ENCODE assay signal across 27 mouse cellular contexts in the genomic region with DNA sequence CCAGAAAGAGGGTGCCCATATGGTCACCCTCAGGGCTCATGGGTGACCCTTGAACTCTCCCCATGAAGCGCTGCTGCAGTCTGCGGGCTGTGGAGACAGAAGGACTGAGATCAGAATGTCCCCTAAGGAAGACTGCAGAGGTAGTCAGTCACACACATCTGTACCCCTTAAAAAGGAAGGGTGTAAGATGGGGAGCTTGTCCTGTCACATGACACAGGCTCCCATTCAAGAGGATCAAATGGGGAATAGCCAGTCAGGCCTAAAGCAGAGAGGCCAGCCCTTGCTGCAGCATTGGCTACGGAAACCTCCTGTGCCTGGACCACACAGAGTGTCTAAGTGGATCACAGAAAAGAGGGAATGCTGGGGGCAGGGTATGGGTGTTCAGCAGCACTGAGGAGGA. TPM values are rescaled to one million over a fixed set of nuclear protein-coding genes. Genes with fewer than 3 reads are reported as not detected.
DNase-seq lines count a peak whose midpoint lies in the region; ATAC-seq and TF ChIP-seq lines count a peak whose summit lies in the region.
"Had no signal": no experiment of that assay in that cellular context is flagged by ENCODE, and none has a peak within 500 bp of the region (broad histone marks: within the 10 kb centered on the region; RNA-seq: fewer than 3 reads in every experiment).

No protein-coding gene starts in this region.

- no peaks in the 10 kb centered on the region for H3K27me3 ChIP-seq in forebrain, embryonic 10.5 days (ENCODE audit: poor library complexity, severe bottlenecking)
- H3K27me3 ChIP-seq in forebrain, embryonic 14.5 days (replicated peaks; ENCODE audit: control insufficient read depth, insufficient read depth, low read length), result no peaks in the 10 kb centered on the region
- no peaks in the 10 kb centered on the region for H3K27me3 ChIP-seq in liver, embryonic 15.5 days
- H3K27me3 ChIP-seq in stomach, embryonic 14.5 days (ENCODE audit: control insufficient read depth, insufficient read depth, low read length), result no peaks in the 10 kb centered on the region
- H3K27me3 ChIP-seq in stomach, postnatal 0 days (ENCODE audit: control insufficient read depth, insufficient read depth, low read length), result no peaks in the 10 kb centered on the region
- H3K27me3 ChIP-seq: embryonic facial prominence, embryonic 15.5 days; limb, embryonic 13.5 days; liver, embryonic 13.5 days; lung, embryonic 15.5 days; midbrain, embryonic 12.5 days had no signal

- 65% methylated on average over 3 of the region's 3 CpGs for WGBS in forebrain, embryonic 10.5 days
- 68% methylated on average over 3 of the region's 3 CpGs for WGBS in forebrain, embryonic 14.5 days
- 59% methylated on average over 3 of the region's 3 CpGs for WGBS in liver, embryonic 15.5 days (ENCODE audit: insufficient replicate concordance)
- WGBS in stomach, embryonic 14.5 days, result 60% methylated on average over 3 of the region's 3 CpGs
- 82% methylated on average over 3 of the region's 3 CpGs for WGBS in stomach, postnatal 0 days

- no peaks in the 10 kb centered on the region for H3K9me3 ChIP-seq in forebrain, embryonic 10.5 days
- no peaks in the 10 kb centered on the region for H3K9me3 ChIP-seq in forebrain, embryonic 14.5 days (replicated peaks; ENCODE audit: control insufficient read depth, low read length)
- H3K9me3 ChIP-seq in liver, embryonic 15.5 days (replicated peaks), result no peaks in the 10 kb centered on the region
- no peaks in the 10 kb centered on the region for H3K9me3 ChIP-seq in stomach, embryonic 14.5 days (ENCODE audit: control insufficient read depth, low read depth, low read length)
- no peaks in the 10 kb centered on the region for H3K9me3 ChIP-seq in stomach, postnatal 0 days (ENCODE audit: control insufficient read depth, low read length)
- H3K9me3 ChIP-seq: embryonic facial prominence, embryonic 15.5 days; liver, embryonic 13.5 days; lung, embryonic 15.5 days; midbrain, embryonic 12.5 days had no signal

- H3K9ac ChIP-seq in forebrain, embryonic 14.5 days (ENCODE audit: low read length), result no peak overlapping the region; the same call in 1 of the 2 replicates
- H3K9ac ChIP-seq in liver, embryonic 15.5 days, result no peak overlapping the region
- no peak overlapping the region for H3K9ac ChIP-seq in stomach, embryonic 14.5 days (replicated peaks; ENCODE audit: low read depth, low read length)
- H3K9ac ChIP-seq in stomach, postnatal 0 days (ENCODE audit: low read length), result no peak overlapping the region
- H3K9ac ChIP-seq: embryonic facial prominence, embryonic 15.5 days; heart, embryonic 12.5 days; limb, embryonic 13.5 days; liver, embryonic 13.5 days; lung, embryonic 15.5 days; midbrain, embryonic 12.5 days had no signal

- H3K4me2 ChIP-seq in forebrain, embryonic 14.5 days (ENCODE audit: low read length), result no peak overlapping the region
- no peak overlapping the region for H3K4me2 ChIP-seq in liver, embryonic 15.5 days
- no peak overlapping the region for H3K4me2 ChIP-seq in stomach, embryonic 14.5 days (replicated peaks; ENCODE audit: low read depth, low read length)
- H3K4me2 ChIP-seq in stomach, postnatal 0 days (replicated peaks; ENCODE audit: low read depth), result no peak overlapping the region
- H3K4me2 ChIP-seq: embryonic facial prominence, embryonic 15.5 days; heart, embryonic 12.5 days; limb, embryonic 13.5 days; liver, embryonic 13.5 days; lung, embryonic 15.5 days; midbrain, embryonic 12.5 days had no signal

- no peak for DNase-seq in forebrain, embryonic 10.5 days (ENCODE audit: extremely low spot score, low spot score)
- DNase-seq in forebrain, embryonic 14.5 days (ENCODE audit: low spot score), result no peak
- no peak for DNase-seq in liver
- no peak for DNase-seq in stomach, postnatal 0 days (ENCODE audit: low spot score)
- DNase-seq in retina, embryonic 14.5 days (ENCODE audit: low spot score), result no peak
- DNase-seq: adrenal gland, postnatal 14 days; cerebellum, adult 11 months; cerebellum, adult 9-11 months; gastrocnemius, postnatal 10 days; heart, postnatal 10 days; kidney, adult 8-10 months; kidney, postnatal 25 days; liver, embryonic 13.5 days; right cerebral cortex, adult 18-20 months; right cerebral cortex, postnatal 4 days; thymus, adult 2 months; thymus, postnatal 4 days had no signal

- no peak overlapping the region for H3K4me3 ChIP-seq in forebrain, embryonic 10.5 days
- no peak overlapping the region for H3K4me3 ChIP-seq in forebrain, embryonic 14.5 days (ENCODE audit: low read depth, low read length)
- H3K4me3 ChIP-seq in liver, embryonic 15.5 days (replicated peaks), result no peak overlapping the region
- no peak overlapping the region for H3K4me3 ChIP-seq in stomach, embryonic 14.5 days (ENCODE audit: low read depth, low read length)
- H3K4me3 ChIP-seq in stomach, postnatal 0 days (ENCODE audit: low read depth, low read length), result no peak overlapping the region
- H3K4me3 ChIP-seq: embryonic facial prominence, embryonic 15.5 days; heart, embryonic 12.5 days; hindbrain, embryonic 10.5 days; limb, embryonic 13.5 days; liver, embryonic 13.5 days; lung, embryonic 15.5 days; midbrain, embryonic 12.5 days had no signal

- no peak for TF ChIP-seq CTCF in stomach, postnatal 0 days (IDR thresholded peaks at IDR 0.05; ENCODE audit: low read depth)

- peaks cover 60% of the 10 kb centered on the region for H3K4me1 ChIP-seq in forebrain, embryonic 10.5 days
- no peaks in the 10 kb centered on the region for H3K4me1 ChIP-seq in forebrain, embryonic 14.5 days (ENCODE audit: control insufficient read depth, insufficient read depth, low read length)
- H3K4me1 ChIP-seq in liver, embryonic 15.5 days (replicated peaks), result peaks cover 7% of the 10 kb centered on the region; the same call in 1 of the 2 replicates
- peaks cover 16% of the 10 kb centered on the region for H3K4me1 ChIP-seq in stomach, embryonic 14.5 days (ENCODE audit: control insufficient read depth, insufficient read depth, low read length)
- no peaks in the 10 kb centered on the region for H3K4me1 ChIP-seq in stomach, postnatal 0 days (replicated peaks; ENCODE audit: control insufficient read depth, insufficient read depth)

- TF ChIP-seq EP300 in stomach, postnatal 0 days (optimal IDR thresholded peaks at IDR 0.05), result no peak

- H3K36me3 ChIP-seq in forebrain, embryonic 10.5 days (replicated peaks), result no peaks in the 10 kb centered on the region
- H3K36me3 ChIP-seq in forebrain, embryonic 14.5 days (ENCODE audit: control insufficient read depth, insufficient read depth, low read length), result no peaks in the 10 kb centered on the region
- H3K36me3 ChIP-seq in liver, embryonic 15.5 days (replicated peaks), result no peaks in the 10 kb centered on the region
- no peaks in the 10 kb centered on the region for H3K36me3 ChIP-seq in stomach, embryonic 14.5 days (ENCODE audit: control insufficient read depth, insufficient read depth, low read length)
- H3K36me3 ChIP-seq in stomach, postnatal 0 days (ENCODE audit: control insufficient read depth, insufficient read depth, low read length), result no peaks in the 10 kb centered on the region
- H3K36me3 ChIP-seq: embryonic facial prominence, embryonic 15.5 days; heart, embryonic 12.5 days; hindbrain, embryonic 10.5 days; limb, embryonic 13.5 days; liver, embryonic 13.5 days; lung, embryonic 15.5 days; midbrain, embryonic 12.5 days had no signal

- H3K27ac ChIP-seq in forebrain, embryonic 10.5 days, result peak overlapping the region; percentile 56; the same call in 1 of the 2 replicates
- H3K27ac ChIP-seq in forebrain, embryonic 14.5 days (ENCODE audit: low read depth, low read length), result no peak overlapping the region
- H3K27ac ChIP-seq in liver, embryonic 15.5 days (replicated peaks), result 0 out of 2 replicates have a peak overlapping the region, but pooled peaks have one; percentile 6
- peak overlapping the region; percentile 33; the same call in 1 of the 2 replicates for H3K27ac ChIP-seq in stomach, embryonic 14.5 days (ENCODE audit: low read length)
- H3K27ac ChIP-seq in stomach, postnatal 0 days (replicated peaks), result no peak overlapping the region
- H3K27ac ChIP-seq: limb, embryonic 13.5 days; liver, embryonic 13.5 days; lung, embryonic 15.5 days; midbrain, embryonic 12.5 days had no signal

- ATAC-seq in forebrain, embryonic 14.5 days, result no peak
- no peak for ATAC-seq in liver, embryonic 15.5 days (ENCODE audit: insufficient read depth)
- ATAC-seq in stomach, embryonic 14.5 days (ENCODE audit: insufficient number of reproducible peaks, insufficient read depth, low FRiP score, low read depth), result no peak
- ATAC-seq in stomach, postnatal 0 days (ENCODE audit: low FRiP score, low TSS enrichment), result no peak
- ATAC-seq: CD4-positive, CD25-positive, alpha-beta regulatory T cell, adult 4 months; forebrain, embryonic 16.5 days had no signal

RNA-seq across cellular contexts. Expression of a gene that starts 13.5 kb away (rescaled TPM):
- 1.5 and 1.8 TPM in 2 replicates for polyA plus RNA-seq in forebrain, embryonic 10.5 days (2016; fragmentation: Nextera tagmentation; extraction: Ambion mirVana)
- polyA plus RNA-seq in forebrain, embryonic 14.5 days (2014; fragmentation: Nextera tagmentation; extraction: Ambion mirVana), result 10.9 and 18.3 TPM in 2 replicates
- 0.59 and 0.68 TPM in 2 replicates for polyA plus RNA-seq in liver, embryonic 15.5 days (2015; fragmentation: Nextera tagmentation; extraction: Ambion mirVana)
- 3.5 and 4.1 TPM in 2 replicates for polyA plus RNA-seq in stomach, embryonic 14.5 days (2014; fragmentation: Nextera tagmentation; extraction: Ambion mirVana)
- 1.6 and 2.1 TPM in 2 replicates for polyA plus RNA-seq in stomach, postnatal 0 days (2015; fragmentation: Nextera tagmentation; extraction: Ambion mirVana)
- polyA plus RNA-seq: CD4-positive, CD25-positive, alpha-beta regulatory T cell, adult 4 months had no signal

RNA-seq across cellular contexts. Expression of a gene that starts 53.2 kb away (rescaled TPM):
- polyA plus RNA-seq in forebrain, embryonic 10.5 days (2016; fragmentation: Nextera tagmentation; extraction: Ambion mirVana), result 41.4 and 42.5 TPM in 2 replicates
- 21.7 and 27.2 TPM in 2 replicates for polyA plus RNA-seq in forebrain, embryonic 14.5 days (2014; fragmentation: Nextera tagmentation; extraction: Ambion mirVana)
- 4.2 and 4.6 TPM in 2 replicates for polyA plus RNA-seq in liver, embryonic 15.5 days (2015; fragmentation: Nextera tagmentation; extraction: Ambion mirVana)
- polyA plus RNA-seq in stomach, embryonic 14.5 days (2014; fragmentation: Nextera tagmentation; extraction: Ambion mirVana), result 18.7 and 20.1 TPM in 2 replicates
- polyA plus RNA-seq in stomach, postnatal 0 days (2015; fragmentation: Nextera tagmentation; extraction: Ambion mirVana), result 5.8 and 6.3 TPM in 2 replicates

Comparison
In these comparisons a context has a peak if more than half of its experiments do, and no peak if none do; other contexts are left out.
1. H3K27ac ChIP-seq: peak in forebrain, embryonic 10.5 days (single experiment), liver, embryonic 15.5 days (single experiment) and stomach, embryonic 14.5 days (single experiment); none in forebrain, embryonic 14.5 days (single experiment) and stomach, postnatal 0 days (single experiment).